Mouse (Mus musculus) layer of hippocampus, postnatal 14 days (tissue): ENCODE data around the gene Dynlrb2. TPM values are rescaled to one million over a fixed set of nuclear protein-coding genes. Genes with fewer than 3 reads are reported as not detected.

Experiments used
- DNase-seq, 2 experiments: peaks; one replicate each; pipeline ENCODE4 v3.0.0; 2021 to 2022; ENCODE audit warnings: low spot score in 2 of 2, mixed read lengths in 1 of 2
- long read RNA-seq, 2 experiments: library from polyadenylated mRNA; stranded (forward); transcript quantifications; one replicate each; pipeline ENCODE4 v2.0.0; 2021
- total RNA-seq, 2 experiments: library from RNA; stranded (reverse); gene quantifications; 2 replicates each; pipeline ENCODE4 v1.2.3; 2021

The Dynlrb2 gene
- total RNA-seq = 1 to 10 TPM; 3.1 to 5.1 TPM
- long read RNA-seq, experiment 1 = 0 reads
- long read RNA-seq, experiment 2, partial matches to known transcripts = 1 of 5 reads
- long read RNA-seq, experiment 2, other reads (novel, unspliced or antisense) = 0 of 5 reads

- DNase-seq = peak; percentile 83 to 94
Measured at GRCm38 (mm10) chr8:116504477-116505120, at the start of gene Dynlrb2. Gene Dynlrb2 (plus strand): TSS chr8:116504974.

DNA sequence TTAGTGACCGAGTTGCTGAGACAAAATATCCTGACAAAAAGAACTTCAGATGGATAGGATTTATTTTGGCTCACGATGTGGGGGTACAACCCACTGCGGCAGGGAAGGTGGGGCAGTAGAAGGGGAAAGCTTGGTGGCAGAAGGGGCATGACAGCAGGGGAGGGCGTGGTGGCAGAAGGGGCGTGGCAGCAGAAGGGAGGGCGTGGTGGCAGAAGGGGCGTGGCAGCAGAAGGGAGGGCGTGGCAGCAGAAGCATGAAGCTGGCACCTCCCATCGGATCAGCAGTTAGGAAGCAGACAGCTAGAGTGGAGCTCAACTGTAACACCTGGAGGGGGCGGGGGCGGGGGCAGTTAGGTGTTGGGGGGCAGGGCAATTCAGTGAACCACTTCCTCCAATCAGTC is 46.2 kb upstream of the Dynlrb2 start:
- DNase-seq = no peak

DNA sequence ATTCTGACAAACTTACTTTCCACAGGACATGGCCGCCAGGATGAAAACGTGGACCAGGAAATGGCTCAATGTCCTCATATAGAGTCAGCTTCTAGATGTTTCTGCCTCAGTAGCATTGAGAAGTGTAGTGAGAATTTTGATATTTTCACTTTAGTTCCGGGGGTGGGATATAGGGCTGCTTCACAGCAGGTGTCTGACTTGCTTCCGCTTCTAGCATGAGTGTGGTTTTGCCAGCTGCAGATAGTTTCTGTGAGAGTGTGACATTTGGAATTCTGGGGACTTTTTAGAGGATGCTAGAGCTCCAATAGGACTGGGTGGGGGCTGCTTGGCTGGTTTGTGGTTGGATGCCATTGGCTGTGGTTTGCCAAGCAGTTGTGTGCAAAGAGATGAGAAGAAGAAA is 43.3 kb upstream of the Dynlrb2 start:
- no peak for DNase-seq

DNA sequence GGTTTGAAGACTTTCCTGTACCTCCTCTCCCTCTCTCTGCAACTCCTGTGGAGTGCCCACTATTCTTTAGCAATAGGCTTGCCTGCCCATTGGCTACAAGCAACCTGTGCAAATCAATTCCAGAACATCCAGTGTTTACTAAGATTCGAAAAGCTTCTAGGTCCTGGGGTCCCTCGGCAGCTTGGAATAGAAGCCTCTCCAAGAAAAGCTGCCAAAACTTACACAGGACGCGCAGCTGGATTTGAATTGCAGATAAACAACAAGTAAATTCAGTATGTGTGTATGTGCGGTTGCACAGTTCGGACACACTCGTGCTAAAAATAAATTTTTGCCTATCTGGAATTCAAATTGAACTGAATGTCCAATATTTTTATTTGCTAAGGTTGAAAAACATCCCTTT is 38.2 kb upstream of the Dynlrb2 start:
- DNase-seq = no peak

DNA sequence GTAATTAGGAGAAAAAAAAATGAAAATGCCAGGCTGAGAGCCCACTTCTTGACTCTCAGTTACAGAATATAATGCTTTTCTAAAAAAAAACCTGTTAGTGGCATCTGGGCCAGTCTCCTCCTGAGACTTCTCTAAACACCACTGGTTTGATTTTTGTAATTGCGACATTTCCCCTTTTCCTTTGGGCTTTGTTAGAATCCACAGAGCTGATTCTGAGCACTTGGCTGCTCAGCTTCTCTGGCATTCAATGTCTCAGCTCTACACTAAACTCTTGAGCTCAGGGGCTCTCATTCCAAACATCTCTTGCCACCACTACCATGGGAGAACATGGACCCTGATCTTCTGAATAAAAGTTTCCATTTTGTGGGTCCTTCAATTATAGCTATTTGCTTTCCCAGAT is 37.7 kb upstream of the Dynlrb2 start:
- no peak for DNase-seq

GRCm38 (mm10) chr8:116477941-116478340 is 26.8 kb upstream of the Dynlrb2 start:
- DNase-seq = no peak

GRCm38 (mm10) chr8:116478681-116479080 is 26.1 kb upstream of the Dynlrb2 start:
- no peak for DNase-seq

- peak; percentile 39 to 61 for DNase-seq
Measured at GRCm38 (mm10) chr8:116480894-116481293, 23.9 kb upstream of the Dynlrb2 start.

DNA sequence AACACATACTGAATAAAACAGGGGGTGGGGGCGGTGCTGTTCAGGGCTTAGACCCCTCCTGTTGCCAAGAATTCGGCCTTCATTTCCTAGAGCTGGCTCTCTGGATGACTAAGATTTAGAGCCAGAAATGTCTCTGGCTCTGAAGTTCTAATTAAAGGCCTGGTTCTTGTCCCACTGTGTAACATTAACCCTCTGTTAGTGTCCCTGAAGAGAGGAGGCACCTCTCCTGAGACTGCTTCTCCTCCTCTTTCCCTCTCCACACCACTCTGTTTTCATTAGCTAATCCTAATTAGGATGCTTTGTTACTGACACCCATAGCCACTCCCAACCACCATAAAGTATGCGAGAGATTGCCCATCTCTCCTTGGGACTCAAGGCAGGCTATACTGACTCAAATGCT is 22.0 kb upstream of the Dynlrb2 start:
- no peak for DNase-seq

GRCm38 (mm10) chr8:116484087-116484486 is 20.7 kb upstream of the Dynlrb2 start:
- DNase-seq = peak in 1 of 2 experiments; percentile 28

GRCm38 (mm10) chr8:116488546-116488945 is 16.2 kb upstream of the Dynlrb2 start:
- DNase-seq = no peak

DNA sequence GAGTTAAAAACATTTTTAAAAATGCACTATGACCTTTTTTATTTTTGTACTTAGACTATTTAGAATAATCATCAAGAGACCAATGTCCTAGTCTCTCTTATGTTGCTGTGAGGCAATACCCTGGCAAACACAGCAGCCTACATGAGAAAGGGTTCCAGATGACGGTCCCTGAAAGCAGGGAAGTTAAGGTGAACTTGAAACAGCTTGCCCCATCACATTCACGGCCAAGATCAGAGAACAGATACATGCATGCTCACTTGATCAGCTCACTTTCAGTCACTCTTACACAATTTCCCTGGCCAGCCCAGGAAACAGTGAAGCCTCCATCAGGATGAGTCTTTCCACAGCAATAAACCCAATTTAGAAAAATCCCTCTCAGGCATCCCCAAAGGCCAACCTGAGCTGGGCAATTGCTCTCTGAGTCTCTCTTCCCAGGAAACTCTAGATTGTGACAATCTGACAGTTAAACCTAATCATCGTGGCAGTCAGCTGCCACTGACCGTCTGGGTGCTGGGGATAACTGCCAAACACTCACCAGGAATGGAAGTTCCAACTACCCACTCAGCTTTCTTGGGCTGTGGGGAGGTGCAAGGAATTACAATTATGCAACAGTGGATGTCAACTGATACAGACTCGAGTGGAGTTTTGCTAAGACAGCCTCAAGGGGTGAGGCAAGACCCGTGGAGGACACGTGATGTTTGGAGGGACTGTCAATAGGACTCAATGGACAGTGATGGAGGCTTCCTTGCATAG is 4.5 kb upstream of the Dynlrb2 start:
- no peak for DNase-seq

DNA sequence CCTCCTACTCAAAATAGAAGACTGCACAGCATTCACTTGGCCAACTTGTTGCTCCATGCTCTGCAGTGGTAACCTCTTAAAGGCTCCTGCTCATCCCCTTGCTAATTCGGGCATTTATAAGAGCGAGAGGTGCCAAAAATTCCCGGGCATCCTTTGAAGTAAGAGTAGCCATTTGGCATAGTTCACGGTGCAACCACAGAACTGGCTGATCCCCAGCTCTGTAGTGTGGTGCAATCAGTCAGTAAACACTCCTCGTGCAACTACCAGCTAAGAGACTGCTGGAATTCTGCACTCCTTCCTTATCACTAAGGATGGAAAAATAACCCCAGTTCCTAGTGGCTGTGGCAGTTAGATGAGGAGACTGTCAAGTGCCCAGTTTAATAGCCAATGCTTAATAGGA is 3.9 kb downstream of the Dynlrb2 start:
- DNase-seq = peak in 1 of 2 experiments; percentile 21

GRCm38 (mm10) chr8:116509247-116509646 is 4.5 kb downstream of the Dynlrb2 start:
- no peak for DNase-seq

GRCm38 (mm10) chr8:116519676-116520075 is 14.9 kb downstream of the Dynlrb2 start:
- no peak for DNase-seq

GRCm38 (mm10) chr8:116521208-116521607 is 16.4 kb downstream of the Dynlrb2 start:
- no peak for DNase-seq

DNA sequence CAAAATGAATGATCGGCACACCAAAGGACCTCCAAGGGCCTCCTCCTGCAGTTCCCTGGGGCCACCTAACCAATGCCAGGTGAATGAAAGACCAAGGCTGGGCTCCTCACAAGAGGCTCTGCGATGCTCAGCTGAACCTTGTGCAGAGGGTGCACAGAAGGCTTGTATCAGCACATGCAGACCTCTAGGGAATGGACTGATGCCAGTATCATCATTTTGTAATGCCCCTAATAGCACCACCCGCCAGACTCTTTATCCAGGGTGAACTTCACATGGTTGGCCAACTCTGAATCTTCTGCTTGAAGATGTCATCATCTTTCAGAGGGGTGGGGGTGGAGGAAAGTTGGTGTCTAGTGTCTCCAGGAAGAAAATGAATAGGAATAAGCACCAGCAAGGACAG is 16.9 kb downstream of the Dynlrb2 start:
- no peak for DNase-seq

GRCm38 (mm10) chr8:116522104-116522767 is 17.5 kb downstream of the Dynlrb2 start:
- no peak for DNase-seq

DNA sequence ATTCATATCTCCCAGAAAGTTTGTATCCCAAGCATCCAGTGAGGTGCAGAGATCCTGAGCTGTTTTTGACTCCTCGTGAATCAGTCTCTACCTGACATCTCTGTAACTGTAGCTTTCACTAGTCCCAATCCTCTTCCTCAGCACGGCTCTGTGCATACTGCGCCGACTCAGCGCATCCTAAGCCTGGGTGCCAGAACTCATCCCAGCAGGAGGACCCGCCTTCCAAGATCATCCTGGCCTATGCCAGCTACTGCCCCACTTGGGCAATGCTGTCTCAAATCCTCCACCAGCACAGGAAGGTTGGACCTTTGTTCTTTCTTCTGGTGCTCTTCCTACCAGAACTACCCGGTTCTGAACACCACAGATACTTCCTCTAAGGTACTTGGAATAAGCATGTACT is 20.1 kb downstream of the Dynlrb2 start:
- DNase-seq = no peak

GRCm38 (mm10) chr8:116528736-116529135 is 24.0 kb downstream of the Dynlrb2 start:
- DNase-seq = no peak

DNA sequence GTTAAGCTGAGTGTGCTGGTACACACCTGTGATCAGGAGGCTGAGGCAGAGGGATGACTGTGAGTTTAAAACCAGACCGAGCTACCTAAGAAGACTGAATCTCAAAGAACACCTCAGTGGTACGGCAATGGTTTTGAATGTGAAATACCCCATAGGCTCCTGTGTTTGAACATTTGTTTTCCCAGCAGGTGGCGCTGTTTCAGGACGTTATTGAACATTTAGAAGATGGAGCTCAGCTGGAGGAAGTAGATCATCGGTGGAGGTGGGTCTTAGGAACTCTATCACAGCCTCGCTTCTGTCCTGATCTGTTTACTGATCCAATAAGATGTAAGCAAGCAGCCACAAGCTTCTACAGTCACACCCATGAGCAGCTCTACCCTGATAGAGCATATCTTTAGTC is 28.3 kb downstream of the Dynlrb2 start:
- DNase-seq = no peak

GRCm38 (mm10) chr8:116536786-116537185 is 32.0 kb downstream of the Dynlrb2 start:
- DNase-seq = no peak
